Mouse (Mus musculus): ENCODE data around the gene Calhm2.
"Not testable (repeated sequence)": the region's sequence is repeated elsewhere in the genome, so short reads cannot be mapped to it uniquely, and the experiment has no call there.

Calhm2 gene

GRCm38 (mm10) chr19:47151332-47152061 lies 13.4 kb upstream of the Calhm2 start:
- DNase-seq (ENCODE audit: low spot score in 2 of 2): no peak

- DNase-seq (ENCODE audit: low spot score in 2 of 2): no peak
Observed at GRCm38 (mm10) chr19:47149854-47150253, 11.8 kb upstream of the Calhm2 start.

DNA sequence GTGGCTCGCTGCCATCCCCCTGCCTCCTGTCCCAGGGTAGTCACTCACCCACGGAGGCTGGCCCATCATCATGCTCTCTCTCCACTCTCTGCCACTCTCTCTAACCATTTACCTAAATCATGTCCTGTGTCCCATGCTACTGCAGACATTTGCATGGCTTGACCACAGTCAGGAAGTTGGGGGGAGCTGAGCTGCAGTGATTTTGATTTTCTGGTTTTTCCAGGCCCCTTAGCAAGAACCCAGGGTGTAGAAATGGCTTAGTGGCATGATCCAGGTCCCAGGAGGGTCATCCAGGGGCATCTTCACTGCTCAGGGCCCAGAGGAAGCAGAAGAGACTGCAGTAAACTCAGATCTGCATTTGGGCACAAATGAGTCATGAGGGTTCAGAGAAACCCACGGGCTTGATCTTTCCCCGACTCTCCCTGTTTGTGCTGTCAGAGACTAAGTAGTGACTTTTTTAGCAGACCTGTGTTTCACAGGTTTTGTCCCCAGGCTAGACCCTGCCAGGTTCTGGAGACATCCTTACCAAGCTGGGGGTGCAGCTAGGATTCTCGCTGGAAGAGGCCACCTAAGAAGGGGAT lies 10.3 kb upstream of the Calhm2 start:
- no peak for DNase-seq (ENCODE audit: low spot score in 2 of 2)

- no peak for DNase-seq (ENCODE audit: low spot score in 2 of 2)
Observed at GRCm38 (mm10) chr19:47144154-47144553, 6.1 kb upstream of the Calhm2 start, which contains the start of gene Calhm1. TSS of gene Calhm1 (minus strand) at chr19:47144254.

DNA sequence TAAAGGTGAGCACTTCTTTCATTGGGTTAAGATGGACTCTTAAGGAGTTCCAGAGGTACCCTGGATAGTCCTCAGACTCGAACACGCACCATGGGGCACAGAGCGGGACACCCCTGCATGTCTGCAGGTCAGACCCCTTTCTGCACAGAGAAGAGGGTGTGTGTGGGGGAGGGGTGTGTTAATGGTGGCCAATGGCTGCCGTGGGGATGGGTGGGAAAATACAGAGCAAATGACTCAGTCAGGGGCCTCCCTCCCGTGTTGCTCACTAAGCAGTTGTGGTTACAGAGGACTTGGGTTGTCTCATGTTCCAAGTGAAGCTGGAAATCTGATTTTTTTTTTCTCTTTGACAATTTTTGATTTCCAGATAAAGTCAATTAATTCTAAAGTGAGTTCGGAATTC lies 4.3 kb upstream of the Calhm2 start:
- DNase-seq (ENCODE audit: low spot score in 2 of 2): no peak

DNA sequence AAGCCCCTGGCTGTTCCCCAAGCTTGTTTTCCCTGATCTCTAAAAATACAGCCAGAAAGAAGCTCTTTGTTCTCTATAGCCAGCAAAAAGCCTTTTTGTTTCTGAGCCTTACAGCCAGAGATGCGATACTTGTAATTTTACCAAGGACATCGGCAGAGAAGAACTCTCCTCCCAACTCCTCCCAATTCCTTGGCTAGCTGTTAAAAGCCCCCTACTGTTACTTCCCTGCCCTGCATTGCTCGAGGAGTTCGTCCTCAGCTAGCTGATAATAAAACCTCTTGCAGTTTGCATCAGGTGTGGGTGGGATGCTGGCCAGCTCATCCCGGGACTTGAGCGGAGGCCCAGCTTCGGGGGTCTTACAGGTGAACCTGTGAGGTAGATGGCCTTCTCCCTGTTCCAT lies 1.5 kb upstream of the Calhm2 start:
- not testable (repeated sequence) for DNase-seq (ENCODE audit: low spot score in 2 of 2)

DNA sequence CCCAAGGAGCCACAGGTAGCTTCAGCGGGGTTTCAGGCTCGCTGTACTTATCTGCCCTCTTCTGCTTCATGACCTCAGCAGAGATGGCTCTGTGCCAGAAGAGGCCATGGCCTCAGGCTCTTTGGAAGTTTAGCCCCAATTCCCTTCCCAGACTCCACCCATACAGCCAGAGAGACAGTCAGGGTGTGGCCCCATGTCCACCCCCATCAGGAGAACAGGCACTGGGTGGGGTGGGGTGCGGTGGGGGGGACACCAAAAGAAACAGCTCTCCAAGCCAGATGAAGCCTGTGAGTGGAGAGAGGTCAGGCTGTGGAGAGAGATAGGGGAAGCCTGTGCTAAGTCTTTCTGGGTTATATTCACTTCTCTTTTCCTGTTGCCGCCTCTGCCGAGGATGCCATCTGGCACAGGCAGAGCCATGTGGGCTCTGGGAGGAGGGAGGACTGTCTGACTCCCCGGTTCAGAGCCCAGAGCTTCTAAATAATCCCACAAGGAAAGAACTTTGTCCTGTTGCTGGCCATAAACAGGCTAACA lies 978 bp downstream of the Calhm2 start:
- peak; percentile 57 for DNase-seq (ENCODE audit: low spot score in 2 of 2)

- DNase-seq (ENCODE audit: low spot score in 2 of 2): no peak
Observed at GRCm38 (mm10) chr19:47136170-47136569, 1.9 kb downstream of the Calhm2 start.

DNA sequence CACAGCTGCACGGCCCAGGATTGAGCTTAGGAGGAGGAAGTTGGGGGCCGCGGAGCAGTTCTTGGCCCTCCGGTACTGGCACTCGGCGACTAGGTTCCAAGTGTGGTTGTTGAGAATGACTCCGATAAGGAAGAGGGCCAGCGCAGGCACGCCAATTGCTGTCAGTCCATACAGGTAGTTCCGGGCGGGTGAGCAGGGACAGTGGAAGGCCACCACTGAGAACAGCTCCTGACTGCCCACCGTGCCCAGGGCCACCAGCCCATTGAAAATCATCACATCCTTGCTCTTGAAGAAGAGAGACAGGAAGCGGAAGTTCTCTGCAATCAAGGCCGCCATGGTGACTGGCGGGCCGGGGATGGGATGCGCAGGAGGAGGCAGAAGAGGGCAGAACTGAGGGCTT lies 2.5 kb downstream of the Calhm2 start:
- DNase-seq (ENCODE audit: low spot score in 2 of 2): no peak

GRCm38 (mm10) chr19:47133161-47133560 lies 4.9 kb downstream of the Calhm2 start:
- no peak for DNase-seq (ENCODE audit: low spot score in 2 of 2)

GRCm38 (mm10) chr19:47130551-47131125 lies 7.5 kb downstream of the Calhm2 start:
- DNase-seq (ENCODE audit: low spot score in 2 of 2): no peak

GRCm38 (mm10) chr19:47128835-47129234 lies 9.3 kb downstream of the Calhm2 start:
- no peak for DNase-seq (ENCODE audit: low spot score in 2 of 2)

DNA sequence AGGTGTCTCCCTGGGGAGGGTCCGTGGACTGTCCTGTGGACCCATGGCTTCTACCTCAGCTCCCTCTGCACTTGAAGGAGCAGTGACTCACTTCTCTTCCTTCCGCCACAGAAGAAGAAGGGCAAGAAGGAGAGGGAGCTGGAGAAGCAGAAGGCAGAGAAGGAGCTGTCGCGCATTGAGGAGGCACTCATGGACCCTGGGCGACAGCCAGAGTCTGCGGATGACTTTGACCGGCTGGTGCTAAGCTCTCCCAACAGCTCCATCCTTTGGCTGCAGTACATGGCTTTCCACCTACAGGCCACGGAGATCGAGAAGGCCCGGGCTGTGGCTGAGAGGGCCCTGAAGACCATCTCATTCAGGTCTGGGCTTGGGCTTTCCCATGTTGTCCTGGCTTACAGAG lies 9.9 kb downstream of the Calhm2 start:
- no peak for DNase-seq (ENCODE audit: low spot score in 2 of 2)

GRCm38 (mm10) chr19:47122802-47123201 lies 15.3 kb downstream of the Calhm2 start:
- no peak for DNase-seq (ENCODE audit: low spot score in 2 of 2)

DNA sequence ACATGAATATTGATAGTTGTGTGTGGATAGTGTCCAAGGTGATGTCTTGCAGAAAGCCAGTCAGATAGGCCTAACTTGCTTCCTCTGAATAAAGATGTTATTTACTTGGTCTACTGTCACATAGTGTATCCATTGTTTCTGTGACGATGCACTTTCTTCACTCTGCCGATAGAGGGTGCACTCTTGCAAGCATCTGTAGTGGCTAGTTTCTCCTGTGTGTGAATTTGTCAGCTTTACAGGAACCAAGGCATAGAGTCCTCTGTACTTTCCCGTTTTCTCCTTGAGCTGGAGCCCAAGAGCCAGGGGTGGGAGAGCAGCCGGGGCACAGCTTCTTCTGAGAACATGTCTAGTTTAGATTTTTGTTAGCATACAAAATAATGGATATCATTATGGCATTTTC lies 17.0 kb downstream of the Calhm2 start:
- DNase-seq (ENCODE audit: low spot score in 2 of 2): no peak

DNA sequence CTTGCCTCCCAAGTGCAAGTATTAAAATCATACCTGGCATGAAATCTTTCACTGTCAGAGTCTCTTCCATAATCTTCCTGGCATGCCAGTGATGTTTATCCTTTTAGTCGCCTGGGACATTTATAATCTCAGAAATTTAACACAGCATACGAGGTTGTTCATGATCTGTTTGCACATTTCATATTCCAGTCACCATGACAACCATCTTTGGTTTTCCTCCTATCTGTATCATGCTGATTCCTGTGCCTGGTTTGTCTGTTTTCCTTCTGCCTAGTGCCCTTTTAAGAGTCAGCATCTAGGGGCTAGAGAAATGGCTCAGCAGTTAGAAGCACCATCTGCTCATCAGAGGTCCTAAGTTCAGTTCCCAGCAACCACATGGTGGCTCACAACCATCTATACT lies 19.5 kb downstream of the Calhm2 start:
- no peak for DNase-seq (ENCODE audit: low spot score in 2 of 2)

DNA sequence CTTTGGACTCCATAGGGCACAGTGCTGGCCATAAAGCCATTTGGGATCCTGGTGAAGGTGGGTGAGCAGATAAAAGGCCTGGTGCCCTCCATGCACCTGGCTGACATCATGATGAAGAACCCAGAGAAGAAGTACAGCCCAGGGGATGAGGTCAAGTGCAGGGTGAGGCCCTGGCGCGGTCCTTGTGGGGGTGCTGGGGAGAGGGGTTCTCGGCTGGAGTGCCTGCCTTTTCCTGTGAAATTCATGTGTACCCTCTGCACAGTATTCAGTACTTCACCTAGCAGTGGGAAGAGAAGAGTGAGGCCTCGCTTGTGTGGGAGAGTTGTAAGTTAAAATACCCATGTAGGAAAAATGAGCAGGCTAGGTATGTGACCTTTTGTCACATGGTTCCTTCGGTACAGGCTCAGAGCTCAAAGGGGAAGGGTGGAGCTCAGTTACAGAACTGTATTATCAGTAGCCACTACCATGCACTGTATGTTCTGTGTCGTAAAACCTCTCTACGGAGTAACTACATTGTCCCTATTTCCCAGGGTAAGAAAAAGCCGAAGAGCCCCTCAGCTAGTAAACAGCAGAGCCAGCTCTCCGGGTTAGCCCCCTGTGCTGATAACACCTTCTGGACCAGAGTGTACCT lies 33.3 kb downstream of the Calhm2 start:
- no peak for DNase-seq (ENCODE audit: low spot score in 2 of 2)

DNA sequence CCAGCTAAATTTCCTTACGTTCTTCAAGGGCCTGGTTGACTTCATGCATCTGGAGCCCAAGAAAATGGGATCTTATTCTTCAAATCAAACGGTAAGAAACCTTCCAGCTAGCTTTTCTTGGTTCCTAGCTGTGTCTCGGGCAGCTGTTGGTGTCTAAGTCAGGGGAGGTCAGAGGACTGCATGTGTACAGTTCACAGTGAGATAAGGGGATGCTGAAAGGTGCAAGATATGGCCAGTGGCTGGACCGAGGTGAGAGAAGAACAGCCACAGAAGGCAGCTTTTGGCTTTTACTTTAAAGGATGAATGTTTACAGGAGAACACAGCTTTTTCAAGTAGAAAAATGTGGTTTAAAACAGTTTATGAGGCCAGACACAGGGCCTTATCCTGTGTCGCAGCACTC lies 37.0 kb downstream of the Calhm2 start:
- no peak for DNase-seq (ENCODE audit: low spot score in 2 of 2)

DNA sequence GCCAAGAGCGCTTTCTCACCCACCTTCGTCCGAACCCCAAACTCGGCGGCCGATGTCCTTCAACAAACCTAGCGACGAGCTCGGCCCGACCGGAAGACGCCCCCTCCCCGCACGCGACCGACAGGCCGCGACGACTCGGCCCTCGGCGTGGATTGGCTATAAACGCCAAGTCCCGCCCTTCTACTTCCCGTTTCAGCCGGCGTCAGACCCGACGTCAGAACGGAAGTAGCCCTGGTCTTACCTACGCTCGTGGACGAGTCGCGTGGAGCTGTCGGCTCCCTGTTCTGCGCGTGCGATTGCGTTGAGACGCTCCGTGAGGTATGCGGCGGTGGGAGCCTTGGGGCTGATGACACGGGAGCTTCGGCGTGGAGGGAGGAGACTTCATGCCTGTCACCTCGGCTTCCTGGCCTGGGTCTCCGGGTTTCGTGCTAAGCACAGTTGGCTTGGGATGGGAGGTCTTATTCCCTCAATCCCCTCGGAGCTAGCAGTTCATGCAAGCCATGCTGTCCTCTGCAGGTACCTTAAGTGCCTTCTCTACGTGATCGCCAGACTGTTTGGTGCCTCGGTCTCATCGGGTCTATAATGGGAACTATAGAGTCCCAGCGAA lies 47.4 kb downstream of the Calhm2 start, which contains the start of the genes Usmg5 and Pdcd11:
Gene Usmg5 (minus strand): TSS at position 98 of the 607 bp plus-strand sequence.
Gene Pdcd11 (plus strand): TSS at position 219 of the 607 bp plus-strand sequence.
- peak; percentile 98 for DNase-seq (ENCODE audit: low spot score in 2 of 2)

DNA sequence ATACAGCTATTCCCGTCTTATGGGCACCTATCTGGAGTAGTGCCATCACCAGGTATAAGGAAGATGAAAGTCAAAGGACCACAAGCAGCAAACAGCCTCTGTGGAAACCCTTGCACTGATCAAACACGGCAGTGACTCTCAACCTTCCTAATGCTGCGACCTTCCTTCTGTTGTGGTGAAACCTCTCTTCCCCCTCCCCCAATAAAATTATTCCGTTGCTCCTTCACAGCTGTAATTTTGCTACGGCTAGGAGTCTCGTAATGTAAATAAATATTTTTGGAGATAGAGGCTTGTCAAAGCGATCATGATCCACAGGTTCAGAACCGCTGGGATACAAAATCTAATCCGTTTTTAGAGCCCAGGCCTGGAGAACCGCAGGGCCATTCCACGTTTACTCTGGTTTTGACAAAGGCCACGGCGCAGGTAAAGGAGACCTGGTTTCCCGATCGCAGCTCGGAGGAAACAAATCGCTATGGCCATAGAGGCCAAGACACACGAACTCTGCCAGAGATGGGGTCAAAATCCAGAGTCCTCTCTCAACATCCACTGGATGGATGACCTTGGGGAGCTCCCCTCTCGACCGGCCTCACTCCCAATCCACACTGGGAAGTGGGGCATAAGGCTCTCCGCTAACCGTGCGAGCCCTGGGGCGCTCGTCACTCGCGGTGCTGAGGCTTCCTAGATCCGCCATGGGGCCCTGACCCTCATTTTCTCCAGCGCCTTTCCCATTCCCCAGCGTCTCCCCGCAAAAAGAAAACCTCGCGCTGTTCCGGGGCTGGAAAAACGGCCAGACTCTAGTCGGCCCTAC lies 48.2 kb downstream of the Calhm2 start:
- peak in 1 of 2 experiments; percentile 26 for DNase-seq (ENCODE audit: low spot score in 2 of 2)

DNA sequence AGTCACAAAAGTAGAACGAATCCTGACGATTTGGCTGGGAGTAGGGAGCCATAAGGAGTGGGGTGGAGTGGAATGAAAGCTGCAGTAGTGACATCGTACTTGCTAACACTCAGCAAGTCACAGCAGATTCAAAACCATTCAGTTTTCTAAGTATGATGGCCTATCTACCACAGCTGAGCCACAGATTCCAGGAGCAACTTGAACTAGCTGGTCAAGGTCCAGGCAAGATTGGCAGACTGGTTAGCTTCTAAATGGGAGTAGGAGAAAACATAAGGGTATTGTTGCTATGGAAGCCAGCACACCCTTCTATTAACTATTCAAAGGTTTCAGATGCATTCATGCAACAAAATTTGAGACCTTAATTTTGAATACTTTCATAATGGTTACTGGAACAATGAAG lies 49.9 kb downstream of the Calhm2 start:
- no peak for DNase-seq (ENCODE audit: low spot score in 2 of 2)

Data from right cerebral cortex, adult 2 months (tissue).